Mouse (Mus musculus): ENCODE results near the gene Olfr1214. TPM values are rescaled to one million over a fixed set of nuclear protein-coding genes. Genes with fewer than 3 reads are reported as not detected.
"Not testable (repeated sequence)": the region's sequence is repeated elsewhere in the genome, so short reads cannot be mapped to it uniquely, and the experiment has no call there.

Olfr1214 gene
- not detected for total RNA-seq (2021)
- long read RNA-seq: 0 reads

DNA sequence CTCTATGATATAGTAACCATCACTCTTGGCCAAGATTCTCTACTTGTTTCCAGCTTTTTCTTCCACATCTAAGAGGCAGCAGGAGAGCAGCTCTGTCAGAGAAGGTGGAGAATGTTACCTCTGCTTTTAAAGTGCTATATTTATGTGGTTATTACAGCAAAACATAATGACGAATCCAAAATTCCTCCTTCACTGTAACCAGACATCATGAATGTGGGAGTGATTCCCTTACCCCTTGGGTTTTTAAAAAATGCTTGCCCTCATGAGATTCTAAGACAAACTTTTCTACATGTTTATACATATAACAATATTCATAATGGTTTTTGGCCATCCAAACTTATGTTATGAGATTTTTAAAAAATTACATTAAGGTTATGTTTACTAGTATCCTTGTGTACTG, at the start of gene Olfr1214:
Gene Olfr1214 (minus strand): TSS at position 101 of the 400 bp plus-strand sequence.
- no peak for DNase-seq (ENCODE audit: low spot score in 2 of 2)

DNA sequence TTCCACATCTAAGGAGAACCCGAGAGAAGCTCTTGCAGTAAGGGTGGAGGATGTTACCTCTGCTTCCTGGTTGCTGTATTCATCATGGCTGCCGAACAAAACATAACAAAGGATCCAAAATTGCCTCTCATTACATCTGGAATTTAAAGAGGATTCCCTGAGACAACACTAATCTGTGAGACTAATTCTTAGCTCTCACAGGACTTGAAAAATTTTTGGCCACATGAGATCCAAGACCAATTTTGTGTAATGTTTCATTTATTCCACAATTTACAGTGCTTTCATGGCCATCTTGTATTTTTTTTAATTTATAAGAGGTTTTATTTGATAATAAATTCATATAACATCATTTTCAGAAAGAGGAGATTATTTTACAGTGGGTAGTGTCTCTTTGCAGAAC, 39.5 kb upstream of the Olfr1214 start, which contains the start of gene Olfr1217:
Gene Olfr1217 (minus strand): TSS at position 101 of the 400 bp plus-strand sequence.
- no peak for DNase-seq (ENCODE audit: low spot score in 2 of 2)

DNA sequence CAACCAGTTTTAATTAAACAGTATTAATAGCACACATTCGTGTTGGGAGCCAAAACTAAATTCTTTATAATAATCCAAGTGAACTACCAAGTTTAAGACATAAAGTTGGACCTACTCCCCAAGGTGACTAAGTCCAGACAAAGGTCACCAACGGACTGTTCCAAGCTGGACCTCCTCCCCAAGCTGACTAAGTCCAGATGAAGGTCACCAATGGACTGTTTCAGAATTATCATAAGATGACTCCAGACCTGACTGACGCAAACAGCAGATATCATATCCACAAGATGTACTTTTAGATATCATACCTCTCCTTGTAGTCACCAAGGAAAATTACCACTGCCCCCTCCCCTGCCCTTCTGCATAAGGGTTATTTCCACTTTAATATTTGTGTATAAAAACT, 29.0 kb upstream of the Olfr1214 start:
- not testable (repeated sequence) for DNase-seq (ENCODE audit: low spot score in 2 of 2)

DNA sequence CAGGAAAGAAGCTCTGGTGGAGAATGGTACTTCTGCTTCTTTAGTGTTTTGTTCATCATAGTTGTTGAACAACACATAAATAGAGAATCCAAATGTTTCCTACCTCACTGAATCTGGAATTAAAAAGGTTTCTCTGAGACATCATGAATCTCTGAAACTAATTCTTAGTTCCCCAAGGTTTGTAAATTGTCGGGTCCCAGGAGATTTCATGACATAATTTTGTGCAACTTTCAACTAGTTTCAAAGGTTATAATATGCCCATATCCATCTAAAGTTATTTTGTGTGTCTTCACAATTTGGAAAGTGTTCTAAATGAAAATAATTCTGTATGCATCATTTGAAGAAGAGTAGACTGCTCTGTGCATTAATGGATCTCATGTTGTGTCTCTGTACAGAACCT, 25.8 kb upstream of the Olfr1214 start, which contains the start of gene Olfr1216:
Gene Olfr1216 (minus strand): TSS at position 101 of the 400 bp plus-strand sequence.
- DNase-seq (ENCODE audit: low spot score in 2 of 2): no peak

DNA sequence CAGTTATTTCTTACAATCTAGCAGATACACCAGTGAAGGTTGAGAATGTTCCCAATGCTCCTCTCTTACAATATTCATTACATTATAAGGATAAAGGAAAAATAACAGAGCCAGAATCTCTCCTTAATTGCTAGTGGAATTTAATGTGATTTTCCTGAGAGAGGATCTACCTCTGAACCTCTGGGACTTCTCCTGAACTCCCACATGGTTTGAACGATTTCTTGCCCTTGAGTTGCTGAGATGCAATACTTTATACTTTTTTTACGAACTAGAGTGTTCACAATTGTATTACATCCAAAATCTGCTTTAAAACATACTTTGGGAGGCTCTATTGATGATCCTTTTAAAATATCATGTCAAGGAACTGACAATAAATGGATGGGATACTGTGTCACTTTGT, 14.4 kb upstream of the Olfr1214 start, which contains the start of gene Olfr1215:
Gene Olfr1215 (minus strand): TSS at position 101 of the 400 bp plus-strand sequence.
- DNase-seq (ENCODE audit: low spot score in 2 of 2): no peak

DNA sequence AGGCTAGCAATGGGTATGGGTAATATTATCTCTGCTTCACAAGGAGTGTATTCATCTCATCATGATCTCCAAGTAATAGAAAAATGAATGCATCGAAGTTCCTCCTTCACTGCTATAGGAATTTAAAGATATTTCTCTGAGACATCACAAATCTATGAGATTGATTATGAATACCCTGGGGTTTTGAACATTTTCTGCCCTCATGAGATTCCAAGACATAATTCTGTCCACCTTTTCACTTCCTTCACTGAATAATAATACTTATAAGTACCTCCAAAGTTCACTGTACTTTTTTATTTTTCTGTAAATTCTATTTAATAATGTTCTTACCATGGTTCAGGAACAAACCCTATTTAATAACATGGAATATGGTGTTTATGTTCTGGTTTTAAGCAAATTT, 12.3 kb downstream of the Olfr1214 start, which contains the start of gene Gm13762:
Gene Gm13762 (minus strand): TSS at position 101 of the 400 bp plus-strand sequence.
- DNase-seq (ENCODE audit: low spot score in 2 of 2): no peak

DNA sequence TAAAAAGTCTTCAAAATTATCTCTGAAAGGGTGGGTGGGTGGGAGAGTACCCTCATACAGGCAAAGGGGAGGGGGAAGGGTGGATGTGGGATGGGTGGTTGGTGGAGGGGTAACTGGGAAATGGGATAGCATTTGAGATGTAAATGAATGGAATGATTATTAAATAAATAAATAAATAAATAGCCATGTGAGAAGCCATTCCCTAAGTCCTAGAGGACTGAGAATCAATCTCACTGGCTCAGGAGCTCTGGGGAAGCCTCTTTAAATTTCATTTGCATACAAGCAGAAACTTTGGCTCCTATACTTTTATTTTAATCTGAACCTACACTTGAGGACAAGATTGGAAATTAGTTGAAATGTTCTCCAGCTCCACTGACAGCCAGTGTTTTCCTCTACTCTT, 38.8 kb downstream of the Olfr1214 start, which contains the start of gene Olfr1212:
Gene Olfr1212 (plus strand): TSS at position 301 of the 400 bp plus-strand sequence.
- no peak for DNase-seq (ENCODE audit: low spot score in 2 of 2)

DNA sequence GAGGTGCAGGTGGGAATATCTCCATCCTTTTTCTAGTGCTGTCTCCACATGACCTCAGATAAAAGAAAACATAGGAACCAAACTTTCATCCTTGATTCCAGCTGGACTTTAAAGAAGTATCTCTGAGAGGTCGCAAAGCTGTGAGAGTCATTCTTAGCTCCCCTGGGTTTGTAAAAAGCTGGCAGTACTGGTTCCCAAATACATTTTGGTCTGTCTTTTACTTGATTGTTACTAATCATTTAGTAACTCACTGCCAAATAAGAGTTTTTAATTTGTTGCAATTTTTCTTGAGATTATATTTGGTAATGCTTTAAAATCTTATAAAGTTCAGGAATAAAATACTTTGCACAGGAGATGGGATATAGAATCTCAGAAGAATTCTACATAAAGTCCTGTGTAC, 54.4 kb downstream of the Olfr1214 start, which contains the start of gene Olfr1211:
Gene Olfr1211 (minus strand): TSS at position 101 of the 400 bp plus-strand sequence.
- no peak for DNase-seq (ENCODE audit: low spot score in 2 of 2)

Other genes starting within 250 kb of the Olfr1214 start
- gene Olfr1198, start 241.3 kb downstream of the Olfr1214 start, total RNA-seq (2021): not detected
- gene Olfr1199, start 232.2 kb downstream of the Olfr1214 start, total RNA-seq (2021): not detected
- gene Olfr1200, start 222.2 kb downstream of the Olfr1214 start, total RNA-seq (2021): not detected
- gene Olfr1201, start 199.6 kb downstream of the Olfr1214 start, total RNA-seq (2021): not detected
- gene Olfr1202, start 178.2 kb downstream of the Olfr1214 start, total RNA-seq (2021): under 1 TPM in 1 of 2 experiments, not detected in 1; 0.09 TPM
- not detected for gene Olfr1205, start 162.9 kb downstream of the Olfr1214 start, total RNA-seq (2021)
- not detected for gene Olfr1204, start 143.4 kb downstream of the Olfr1214 start, total RNA-seq (2021)
- gene Olfr1206, start 129.4 kb downstream of the Olfr1214 start, total RNA-seq (2021): not detected
- not detected for gene Olfr1208, start 90.3 kb downstream of the Olfr1214 start, total RNA-seq (2021)
- gene Olfr1209, start 77.5 kb downstream of the Olfr1214 start, total RNA-seq (2021): not detected
- gene Olfr1211, start 54.5 kb downstream of the Olfr1214 start, total RNA-seq (2021): not detected
- not detected for gene Olfr1212, start 38.7 kb downstream of the Olfr1214 start, total RNA-seq (2021)
- gene Gm13762, start 12.4 kb downstream of the Olfr1214 start, total RNA-seq (2021): not detected
- not detected for gene Olfr1215, start 14.3 kb upstream of the Olfr1214 start, total RNA-seq (2021)
- not detected for gene Olfr1216, start 25.7 kb upstream of the Olfr1214 start, total RNA-seq (2021)
- gene Olfr1217, start 39.4 kb upstream of the Olfr1214 start, total RNA-seq (2021): not detected
- gene Olfr1218, start 68.5 kb upstream of the Olfr1214 start, total RNA-seq (2021): not detected
- not detected for gene Olfr1219, start 90.9 kb upstream of the Olfr1214 start, total RNA-seq (2021)
- not detected for gene Olfr1220, start 114.2 kb upstream of the Olfr1214 start, total RNA-seq (2021)
- gene Olfr1221, start 124.6 kb upstream of the Olfr1214 start, total RNA-seq (2021): not detected
- not detected for gene Olfr1222, start 140.4 kb upstream of the Olfr1214 start, total RNA-seq (2021)
- not detected for gene Olfr1223, start 158.9 kb upstream of the Olfr1214 start, total RNA-seq (2021)
- gene Olfr1224-ps1, start 171.4 kb upstream of the Olfr1214 start, total RNA-seq (2021): not detected
- gene Olfr1225, start 182.0 kb upstream of the Olfr1214 start, total RNA-seq (2021): not detected
- not detected for gene Olfr1226, start 207.4 kb upstream of the Olfr1214 start, total RNA-seq (2021)